Mouse (Mus musculus) thymus, adult 2 months (tissue): Measurements from ENCODE around the gene Kpna2. TPM values are rescaled to one million over a fixed set of nuclear protein-coding genes. Genes with fewer than 3 reads are reported as not detected.

Source experiments
- DNase-seq: peaks from one replicate; pipeline ENCODE4 v3.0.0; 2021
- H3K27ac ChIP-seq: fragments of 200-500 bp; 2 replicates; pipeline ENCODE4 v1.5.1; 2012; ENCODE audit warnings: low read length, control low read depth; ENCODE audit not compliant: control insufficient read depth, insufficient read depth
- H3K27me3 ChIP-seq: fragments of 200-500 bp; 2 replicates; pipeline ENCODE4 v1.6.1; 2012; ENCODE audit warnings: mild to moderate bottlenecking, low read length, moderate library complexity, mixed read lengths; ENCODE audit not compliant: control insufficient read depth, insufficient read depth
- H3K36me3 ChIP-seq: fragments of 200-500 bp; 2 replicates; pipeline ENCODE4 v1.6.1; 2012; ENCODE audit warnings: mild to moderate bottlenecking, low read length, moderate library complexity; ENCODE audit not compliant: control insufficient read depth, insufficient read depth
- H3K4me1 ChIP-seq: fragments of 200-500 bp; replicated peaks from 2 replicates; pipeline ENCODE4 v1.6.1; 2012; ENCODE audit warnings: low read length; ENCODE audit not compliant: control insufficient read depth, insufficient read depth
- H3K4me3 ChIP-seq: fragments of 200-500 bp; 2 replicates; pipeline ENCODE4 v1.5.1; 2012; ENCODE audit warnings: mild to moderate bottlenecking, low read length, control low read depth, moderate library complexity; ENCODE audit not compliant: control insufficient read depth, insufficient read depth
- CTCF ChIP-seq: fragments of 200-500 bp; IDR thresholded peaks from 2 replicates; pipeline ENCODE4 v1.5.1; 2012; ENCODE audit warnings: mild to moderate bottlenecking, control low read depth, low read length, moderate library complexity, borderline replicate concordance; ENCODE audit not compliant: control insufficient read depth, poor library complexity, insufficient read depth; ENCODE audit errors: extremely low read depth
- POLR2A ChIP-seq: fragments of 200-500 bp; IDR thresholded peaks from 2 replicates; pipeline ENCODE4 v1.6.1; 2012; ENCODE audit warnings: mild to moderate bottlenecking, low read length, control low read depth, moderate library complexity; ENCODE audit not compliant: control insufficient read depth, poor library complexity, insufficient read depth; ENCODE audit errors: extremely low read depth
- WGBS: fragments of 180-500 bp; shearing (Covaris S2); methylation state at CpG from one replicate; pipeline ENCODE4 v1.1.7; 2018; 5-methylcytosine and 5-hydroxymethylcytosine counted together
- polyA plus RNA-seq: library from polyadenylated mRNA; depleted of rRNA; stranded (reverse); fragments of >200 nt; gene quantifications from 2 replicates; pipeline ENCODE4 v1.2.3, GENCODE M21; 2012; rRNA removed

Kpna2 gene
- polyA plus RNA-seq, 1 experiment = 134 TPM

DNA sequence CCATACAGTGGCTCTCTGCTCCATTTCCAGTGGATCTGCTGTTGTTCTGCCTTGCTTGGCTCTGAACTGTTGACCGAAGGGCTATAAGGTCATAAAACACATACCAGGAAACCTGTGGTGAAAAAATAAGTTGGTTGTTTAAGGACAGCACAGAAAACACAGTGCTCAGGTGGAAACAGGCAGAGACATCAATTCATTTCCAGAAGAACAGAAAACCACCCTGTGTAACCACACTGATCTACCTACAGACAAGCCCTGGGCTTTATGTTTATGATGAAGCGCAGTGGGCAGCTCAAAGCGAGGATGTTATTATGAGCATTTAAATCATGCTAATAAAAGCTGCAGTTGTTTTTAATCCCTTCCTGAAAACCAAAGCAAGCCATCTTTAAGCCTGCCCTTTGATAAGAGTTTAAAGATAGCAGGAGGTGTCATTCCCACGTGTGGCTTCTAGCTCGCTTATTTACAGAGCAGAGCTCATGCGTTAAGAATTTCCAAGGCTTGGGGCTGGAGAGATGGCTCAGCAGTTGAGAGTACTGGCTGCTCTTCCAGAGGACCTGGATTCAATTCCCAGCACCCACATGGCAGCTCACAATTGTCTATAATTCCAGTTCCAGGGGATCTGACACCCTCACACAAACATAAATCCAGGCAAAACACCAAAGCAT is 40.8 kb downstream of the Kpna2 start:
- H3K4me3 ChIP-seq = no peak overlapping the region
- H3K36me3 ChIP-seq = no peaks in the 10 kb centered on the region
- DNase-seq = no peak
- TF ChIP-seq POLR2A (no peak), CTCF (no peak)
- H3K27ac ChIP-seq = no peak overlapping the region
- WGBS = 85% methylated on average over 6 of the region's 6 CpGs
- H3K27me3 ChIP-seq = no peaks in the 10 kb centered on the region
- peaks cover 29% of the 10 kb centered on the region for H3K4me1 ChIP-seq

DNA sequence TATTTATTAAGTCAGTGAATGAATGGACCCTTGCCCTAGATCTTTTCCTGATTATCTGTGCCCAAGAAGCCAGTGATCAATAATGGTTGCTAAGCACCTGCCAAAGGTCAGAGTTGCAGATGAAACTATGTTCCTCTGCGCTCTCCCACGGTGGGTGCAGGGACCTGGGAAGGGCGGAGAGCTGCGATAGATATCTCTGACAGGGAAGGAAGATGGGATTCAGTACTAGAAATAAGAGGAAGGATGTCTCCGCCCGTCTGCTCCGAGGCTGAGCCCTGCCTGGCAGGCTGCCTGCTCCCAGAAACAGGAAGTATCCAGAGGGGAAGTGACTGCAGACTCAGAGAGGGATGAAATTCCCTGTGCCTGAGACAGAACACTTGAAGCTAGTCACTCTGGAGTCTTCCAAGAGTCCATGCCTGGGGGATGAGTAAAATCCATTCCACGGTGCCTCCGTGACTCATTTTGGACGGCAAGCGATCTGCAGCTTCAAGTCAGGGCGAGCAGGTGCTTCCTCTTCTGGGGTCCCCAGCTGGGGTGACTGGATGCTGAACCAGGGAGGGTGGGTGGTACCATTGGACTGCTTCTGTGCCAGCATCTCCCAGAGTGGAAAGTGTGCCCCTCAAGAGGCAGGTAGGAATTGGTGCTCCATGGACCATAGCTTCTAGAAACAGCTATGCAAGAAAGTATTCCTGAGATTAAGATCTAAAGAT is 41.9 kb downstream of the Kpna2 start:
- no peak overlapping the region for H3K27ac ChIP-seq
- TF ChIP-seq POLR2A (no peak), CTCF (no peak)
- no peak overlapping the region for H3K4me3 ChIP-seq
- WGBS = 11% methylated on average over 12 of the region's 12 CpGs
- peak; percentile 11 for DNase-seq
- H3K36me3 ChIP-seq = no peaks in the 10 kb centered on the region
- no peaks in the 10 kb centered on the region for H3K27me3 ChIP-seq
- peaks cover 27% of the 10 kb centered on the region for H3K4me1 ChIP-seq

GRCm38 (mm10) chr11:106954566-106954965 is 44.8 kb downstream of the Kpna2 start:
- TF ChIP-seq CTCF (no peak), POLR2A (no peak)
- Histone ChIP-seq H3K36me3 (no peaks in the 10 kb centered on the region), H3K4me1 (peaks cover 10% of the 10 kb centered on the region), H3K27me3 (no peaks in the 10 kb centered on the region), H3K27ac (no peak overlapping the region), H3K4me3 (no peak overlapping the region)
- 88% methylated on average over 8 of the region's 8 CpGs for WGBS
- DNase-seq = no peak

- H3K27me3 ChIP-seq = no peaks in the 10 kb centered on the region
- TF ChIP-seq POLR2A (no peak), CTCF (no peak)
- H3K27ac ChIP-seq = no peak overlapping the region
- peaks cover 7% of the 10 kb centered on the region for H3K4me1 ChIP-seq
- 86% methylated on average over 9 of the region's 9 CpGs for WGBS
- H3K4me3 ChIP-seq = no peak overlapping the region
- no peak for DNase-seq
- H3K36me3 ChIP-seq = no peaks in the 10 kb centered on the region
Measured at GRCm38 (mm10) chr11:106954116-106954515, 45.2 kb downstream of the Kpna2 start.

Other genes starting within 250 kb of the Kpna2 start
- 56.6 and 57.9 TPM in 2 replicates for gene Pecam1, start 248.9 kb downstream of the Kpna2 start, polyA plus RNA-seq
- gene Milr1, start 248.3 kb downstream of the Kpna2 start, polyA plus RNA-seq = 2.8 and 3.6 TPM in 2 replicates
- gene Polg2, start 220.0 kb downstream of the Kpna2 start, polyA plus RNA-seq = 11.1 and 11.8 TPM in 2 replicates
- gene Ddx5, start 210.4 kb downstream of the Kpna2 start, polyA plus RNA-seq = 722 and 855 TPM in 2 replicates
- gene Cep95, start 210.3 kb downstream of the Kpna2 start, polyA plus RNA-seq = 9.0 and 10.4 TPM in 2 replicates
- gene Smurf2, start 78.8 kb downstream of the Kpna2 start, polyA plus RNA-seq = 9.5 and 9.9 TPM in 2 replicates
- gene 1810010H24Rik, start 26.1 kb upstream of the Kpna2 start, polyA plus RNA-seq = 0.97 and 1.3 TPM in 2 replicates
- gene Bptf, start 132.6 kb upstream of the Kpna2 start, polyA plus RNA-seq = 58.4 and 66.1 TPM in 2 replicates
- 11.7 and 12.8 TPM in 2 replicates for gene Nol11, start 189.8 kb upstream of the Kpna2 start, polyA plus RNA-seq